Mouse (Mus musculus) thymus, adult 2 months (tissue): ENCODE data around the gene Ccdc88a.

Experiments
- CTCF ChIP-seq: fragments of 200-500 bp; IDR thresholded peaks from 2 replicates; pipeline ENCODE4 v1.5.1; 2012; ENCODE audit warnings: mild to moderate bottlenecking, control low read depth, low read length, moderate library complexity, borderline replicate concordance; ENCODE audit not compliant: control insufficient read depth, poor library complexity, insufficient read depth; ENCODE audit errors: extremely low read depth
- POLR2A ChIP-seq: fragments of 200-500 bp; IDR thresholded peaks from 2 replicates; pipeline ENCODE4 v1.6.1; 2012; ENCODE audit warnings: mild to moderate bottlenecking, low read length, control low read depth, moderate library complexity; ENCODE audit not compliant: control insufficient read depth, poor library complexity, insufficient read depth; ENCODE audit errors: extremely low read depth

- no peak for TF ChIP-seq POLR2A
- no peak for TF ChIP-seq CTCF
Measured at GRCm38 (mm10) chr11:29378751-29379150, 5.3 kb downstream of the Ccdc88a start.
